Mouse (Mus musculus): Measurements from ENCODE around the gene Zfp106.

The Zfp106 gene

DNA sequence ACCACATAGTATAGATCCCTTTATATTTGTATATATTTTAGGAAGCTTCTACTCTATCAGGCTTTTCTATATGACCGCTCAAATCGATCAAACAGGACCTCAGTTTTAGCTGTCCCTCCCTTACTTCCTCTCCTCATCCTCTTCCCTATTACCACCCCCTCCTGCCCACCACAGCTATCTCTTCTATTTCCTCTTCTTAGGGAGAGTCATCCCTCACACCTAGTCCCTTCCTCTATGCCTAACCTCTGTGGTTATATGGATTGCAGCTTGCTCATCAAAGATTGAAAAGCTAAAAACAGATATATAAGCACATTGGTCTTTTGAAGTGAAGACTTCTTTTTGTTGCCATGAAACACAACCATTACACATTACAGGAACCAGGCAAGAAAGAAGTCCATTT, 18.9 kb downstream of the Zfp106 start:
- DNase-seq, result no peak

DNA sequence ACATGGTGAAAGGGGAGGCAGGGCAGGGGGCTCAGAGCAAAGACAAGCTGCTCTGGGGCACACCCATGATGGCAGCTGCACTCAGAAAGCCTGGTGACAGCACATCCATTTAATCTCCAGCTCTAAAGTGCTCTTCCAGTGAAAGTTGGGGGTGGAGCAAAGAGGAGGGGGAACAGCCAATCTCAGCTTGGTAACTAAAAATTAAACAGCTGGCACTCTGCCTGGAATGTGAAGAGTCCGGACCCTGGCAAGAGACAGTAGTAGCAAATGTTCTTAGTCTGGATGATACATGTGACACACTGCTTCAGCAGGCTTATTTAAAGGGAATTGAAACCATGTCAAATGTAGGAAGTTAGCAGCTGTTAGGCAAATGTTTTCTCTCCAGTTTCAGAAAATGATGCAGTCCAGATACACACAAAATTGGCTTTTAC, 23.9 kb downstream of the Zfp106 start:
- peak; percentile 95 for DNase-seq

DNA sequence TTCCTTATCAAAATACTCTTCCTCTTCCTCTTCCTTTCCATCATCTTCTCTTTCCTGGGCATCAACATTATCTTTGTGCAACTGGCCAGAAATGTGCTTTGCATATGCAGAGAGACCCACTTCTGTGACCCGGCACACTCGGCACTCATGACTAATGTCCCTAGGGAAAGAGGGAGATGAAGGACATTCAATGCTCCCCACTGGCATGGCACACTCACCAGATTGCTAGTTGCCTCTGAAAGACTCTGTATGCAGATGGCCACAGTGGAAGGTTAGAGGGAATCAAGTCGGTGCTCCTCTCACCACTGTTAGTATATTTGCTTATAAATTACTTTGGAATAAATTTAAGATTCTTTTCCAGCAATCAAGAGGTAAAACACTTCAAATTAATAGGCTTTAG, 24.3 kb downstream of the Zfp106 start:
- DNase-seq, result no peak

DNA sequence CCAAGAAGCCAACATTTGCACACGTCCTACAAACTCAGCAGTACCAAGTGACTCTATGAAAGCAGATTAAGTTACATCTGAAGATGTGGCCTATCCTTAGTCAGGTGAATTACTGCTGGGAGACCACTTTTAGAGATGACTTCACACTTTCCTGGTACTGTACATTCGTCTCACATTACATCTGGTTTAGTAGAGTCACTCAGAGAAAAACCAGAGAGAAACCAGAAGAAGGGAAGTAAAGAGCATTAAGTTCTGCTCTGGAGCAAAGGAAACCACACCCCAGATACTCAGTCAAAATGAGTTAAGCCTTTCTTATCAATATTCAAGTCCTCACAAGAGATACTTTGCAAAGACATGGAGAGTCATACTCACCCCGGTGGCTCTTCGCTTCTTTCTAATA, 32.4 kb downstream of the Zfp106 start:
- no peak for DNase-seq

DNA sequence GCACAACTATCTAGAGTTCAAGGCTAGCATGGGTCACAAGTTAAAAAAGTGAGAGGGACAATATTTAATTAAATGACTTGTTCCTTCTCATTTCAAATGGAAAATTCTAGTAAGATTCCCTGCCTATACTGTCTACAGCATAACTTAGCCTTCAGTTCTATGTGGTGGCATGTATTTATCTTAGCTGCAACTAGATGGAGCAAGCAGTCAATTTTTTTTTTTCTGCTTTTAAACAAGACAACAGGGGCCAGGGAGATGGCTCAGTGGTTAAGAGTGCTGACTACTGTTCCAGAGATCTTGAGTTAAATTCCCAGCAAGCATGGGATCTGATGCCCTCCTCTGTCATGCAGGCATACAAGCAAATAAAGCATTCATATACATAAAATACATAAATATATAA, 34.1 kb downstream of the Zfp106 start:
- no peak for DNase-seq

DNA sequence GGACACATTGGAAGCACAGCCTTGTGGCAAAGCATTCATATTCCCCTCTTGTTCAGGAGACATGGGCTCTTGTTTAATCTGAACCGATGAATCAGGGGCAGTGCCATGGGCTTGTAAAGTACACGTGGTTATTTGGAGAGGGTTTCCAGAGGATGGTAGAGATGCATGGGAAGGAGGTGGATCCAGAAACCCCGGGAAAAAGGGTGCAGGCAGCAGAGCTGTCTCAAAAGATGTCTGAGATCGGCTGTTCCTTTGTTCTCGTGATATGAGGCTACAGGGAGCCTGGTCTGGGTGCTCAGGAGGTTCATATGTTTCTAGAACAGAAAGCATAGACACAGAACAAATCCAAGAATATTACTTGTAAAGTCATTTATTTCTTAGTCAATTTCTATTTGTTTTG, 36.9 kb downstream of the Zfp106 start:
- no peak for DNase-seq

DNA sequence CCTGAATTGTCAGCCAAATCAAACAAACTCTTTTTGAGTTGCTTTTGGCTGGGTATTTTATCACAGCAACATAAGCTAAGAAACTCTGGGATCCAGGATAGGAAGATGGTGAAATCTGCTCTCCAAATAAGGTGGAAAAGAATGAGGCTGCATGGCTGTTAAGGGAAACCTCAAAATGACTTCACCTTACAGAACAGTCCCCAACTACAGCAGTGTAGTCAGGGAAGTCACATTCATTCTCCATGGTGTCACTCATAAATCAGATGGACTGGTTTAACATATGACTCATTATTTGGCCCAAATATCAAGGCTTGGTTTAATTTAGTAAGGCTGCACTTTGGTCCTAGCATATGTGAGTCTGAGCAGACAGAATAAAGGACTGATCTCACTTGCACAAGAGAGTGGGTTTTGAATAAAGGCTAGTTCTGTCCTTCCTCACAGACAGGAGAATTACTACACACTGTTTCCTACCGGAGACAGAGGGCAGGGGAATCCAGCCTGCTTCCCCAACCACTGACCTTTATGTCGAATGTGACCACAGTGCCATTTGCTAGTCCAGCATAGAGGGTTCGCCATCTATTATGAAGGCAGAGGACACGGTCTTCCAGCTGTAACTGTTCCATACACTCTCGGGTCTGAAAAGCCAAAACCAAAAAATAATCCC, 45.0 kb downstream of the Zfp106 start:
- peak; percentile 28 for DNase-seq

DNA sequence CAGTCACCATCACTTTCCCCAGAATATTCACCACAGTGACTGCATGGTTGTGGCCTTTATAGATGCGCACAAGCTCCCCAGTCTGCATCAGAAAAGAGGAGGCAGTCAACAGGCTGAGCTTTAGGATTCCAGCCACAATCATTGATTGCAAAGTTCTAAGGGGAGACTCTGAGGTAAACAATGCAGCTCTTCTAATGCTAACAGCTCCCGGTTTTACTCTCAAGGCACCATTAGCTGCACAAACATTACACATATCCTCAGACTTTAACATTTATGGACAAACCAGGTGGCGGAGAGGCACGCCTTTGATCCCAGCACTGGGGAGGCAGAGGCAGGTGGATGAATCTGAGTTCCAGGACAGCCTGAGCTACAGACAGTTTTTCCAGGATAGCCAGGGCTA, 49.5 kb downstream of the Zfp106 start:
- DNase-seq, result no peak

DNA sequence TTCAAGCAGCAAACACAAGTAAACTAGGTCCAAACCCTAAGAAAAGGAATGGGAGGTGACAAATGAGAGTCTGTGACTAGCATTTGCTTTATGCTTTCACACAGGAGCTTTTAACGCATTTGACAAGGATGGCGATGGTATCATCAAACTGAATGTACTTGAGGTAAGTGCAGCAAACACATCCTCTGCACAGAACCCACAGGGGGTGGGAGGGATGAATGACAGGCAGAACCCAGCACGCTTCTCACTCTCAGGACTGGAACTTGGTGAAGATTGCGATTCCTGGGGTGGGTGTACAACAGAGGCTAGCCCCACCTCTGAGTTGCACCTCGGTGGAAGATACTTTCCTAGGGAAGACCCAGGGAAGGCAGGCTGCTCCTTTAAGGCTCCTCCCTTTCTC, 59.7 kb downstream of the Zfp106 start:
- DNase-seq, result no peak

DNA sequence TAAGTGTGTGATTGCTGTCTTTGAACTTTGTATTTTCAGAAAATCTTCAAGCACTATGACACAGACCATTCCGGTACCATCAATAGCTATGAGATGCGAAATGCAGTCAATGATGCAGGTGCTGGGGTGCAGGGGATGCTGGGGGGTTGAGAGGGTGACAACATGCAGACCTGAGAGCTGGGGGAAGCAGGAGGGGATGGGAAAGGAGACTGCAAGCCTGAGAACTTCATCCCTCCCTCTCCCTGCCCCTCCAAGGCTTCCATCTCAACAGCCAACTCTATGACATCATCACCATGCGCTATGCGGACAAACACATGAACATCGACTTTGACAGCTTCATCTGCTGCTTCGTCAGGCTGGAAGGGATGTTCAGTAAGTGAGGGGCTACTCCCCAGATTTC, 60.5 kb downstream of the Zfp106 start:
- DNase-seq, result no peak

DNA sequence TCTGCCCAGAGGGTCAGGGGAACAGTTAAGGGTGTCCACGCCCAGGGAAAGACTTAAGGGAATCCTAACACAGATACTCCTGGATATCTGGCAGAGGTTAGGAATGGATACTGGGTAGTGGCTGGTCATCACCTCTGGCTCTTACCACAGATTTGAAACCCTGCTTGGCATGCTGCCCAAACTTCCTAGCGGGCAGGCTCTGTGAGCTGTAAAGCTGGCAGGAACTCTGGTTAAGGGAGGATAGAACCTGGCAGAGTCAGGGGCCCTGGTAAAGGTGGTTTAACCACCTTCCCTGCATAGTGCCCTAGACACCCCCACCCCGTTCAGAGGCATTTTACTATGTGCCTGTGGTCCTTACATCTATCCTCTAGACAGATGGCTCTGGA, 61.0 kb downstream of the Zfp106 start:
- DNase-seq, result no peak

DNA sequence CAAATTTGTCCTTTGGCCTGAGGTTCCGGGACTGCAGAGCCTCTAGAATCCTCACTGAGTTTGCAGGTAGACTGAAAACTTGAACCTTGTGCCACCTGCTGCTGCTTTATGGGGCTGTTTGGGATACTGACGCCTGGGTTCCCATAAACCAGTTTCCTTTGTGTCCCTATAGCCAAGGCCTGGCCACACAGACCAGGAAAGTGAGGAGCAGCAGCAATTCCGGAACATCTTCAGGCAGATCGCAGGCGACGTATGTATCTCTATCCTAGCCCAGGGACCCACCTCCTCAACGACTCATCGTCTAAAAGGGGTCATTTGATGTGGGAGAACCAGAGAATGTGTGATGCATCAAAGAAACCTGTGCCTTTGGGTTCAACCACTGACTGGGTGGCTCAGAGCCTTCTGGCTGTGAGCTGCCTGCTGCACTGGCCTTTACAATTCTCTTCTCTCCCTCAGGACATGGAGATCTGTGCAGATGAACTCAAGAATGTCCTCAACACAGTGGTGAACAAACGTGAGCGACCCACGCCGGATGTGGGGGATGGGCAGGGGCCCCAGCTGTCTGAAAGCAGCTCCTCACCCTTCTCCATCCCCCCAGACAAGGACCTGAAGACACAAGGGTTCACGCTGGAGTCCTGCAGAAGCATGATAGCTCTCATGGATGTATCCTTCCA, 61.6 kb downstream of the Zfp106 start:
- DNase-seq, result no peak

DNA sequence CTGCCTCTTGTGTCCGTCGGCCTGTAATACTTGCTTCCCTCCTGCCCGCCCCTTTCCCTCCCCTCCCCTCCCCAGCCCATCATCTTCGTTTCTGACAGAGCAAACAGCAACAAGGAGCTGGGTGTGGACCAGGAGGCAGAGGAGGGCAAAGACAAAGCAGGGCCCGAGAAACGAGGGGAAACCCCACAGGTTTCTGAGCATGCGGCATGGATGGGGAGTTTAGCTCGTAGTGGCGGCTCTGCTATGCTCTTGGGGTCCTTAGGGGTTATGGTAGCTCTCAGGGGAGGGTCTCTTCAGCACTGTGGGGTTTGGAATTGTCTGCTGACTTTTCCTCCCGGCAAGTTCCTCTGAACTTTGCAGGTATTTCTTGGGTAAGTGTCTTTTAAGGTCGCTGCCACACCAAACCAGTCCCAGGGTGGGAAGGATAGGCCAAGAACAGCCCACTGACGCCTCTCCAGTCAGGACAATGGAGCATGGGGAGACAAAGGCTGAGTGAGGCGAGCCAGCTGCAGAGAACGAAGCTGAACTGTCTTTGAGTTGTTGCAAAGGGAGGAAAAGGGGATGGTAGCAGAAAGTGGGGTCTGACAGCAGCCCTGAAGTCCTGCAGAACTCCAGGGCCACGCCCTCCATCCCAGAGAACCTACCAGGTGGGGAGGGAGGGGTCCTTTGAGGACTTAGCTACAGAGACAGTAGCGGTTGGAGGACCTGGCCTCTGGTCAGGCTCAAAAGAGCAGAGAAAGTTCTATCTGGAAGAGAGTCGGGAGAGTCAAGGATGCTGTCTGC, 62.3 kb downstream of the Zfp106 start:
- no peak for DNase-seq

DNA sequence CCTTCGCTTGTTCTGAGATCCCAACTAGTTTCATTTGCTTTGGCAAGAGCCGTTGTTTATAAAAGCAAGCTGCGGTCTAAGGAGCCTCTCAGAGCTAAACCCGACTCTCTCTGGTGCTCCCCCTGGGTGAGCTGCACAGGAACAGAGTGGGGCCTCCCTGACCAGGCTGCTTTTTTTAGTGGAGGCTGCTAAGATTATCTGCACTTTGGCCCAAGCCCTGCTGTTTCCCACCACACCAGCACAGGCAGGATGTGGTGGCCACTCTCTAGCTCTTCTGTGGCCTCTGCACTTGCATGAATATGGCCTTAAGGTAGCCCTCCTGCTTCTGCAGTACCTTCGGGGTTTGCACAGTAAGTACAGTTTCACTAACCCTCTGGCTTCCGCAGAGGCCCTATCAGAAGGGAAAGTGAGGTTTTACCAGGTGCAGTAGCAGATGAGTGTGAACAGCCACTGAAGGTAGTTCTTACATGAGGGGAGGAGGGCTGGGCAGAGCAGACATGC, 63.6 kb downstream of the Zfp106 start:
- peak; percentile 15 for DNase-seq

DNA sequence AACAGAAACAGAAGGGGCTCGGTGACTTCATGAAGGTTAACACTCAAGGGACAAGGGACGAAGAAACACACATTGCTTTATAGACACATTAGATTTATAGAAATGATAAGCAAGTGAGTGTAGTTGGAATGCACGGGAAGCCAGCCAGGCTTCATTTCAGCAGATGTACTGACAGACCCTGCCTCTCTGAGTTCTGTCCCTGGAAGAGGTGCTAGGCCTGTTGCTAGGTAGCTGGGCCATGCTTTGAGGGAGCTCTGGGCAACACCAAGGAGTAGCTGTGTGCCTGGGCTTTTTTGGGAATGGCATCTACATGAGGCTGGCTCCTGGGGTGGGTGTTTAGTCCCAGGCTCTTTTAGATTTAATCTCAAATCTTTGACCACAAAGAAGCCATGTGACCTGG, 67.1 kb downstream of the Zfp106 start:
- DNase-seq, result no peak

DNA sequence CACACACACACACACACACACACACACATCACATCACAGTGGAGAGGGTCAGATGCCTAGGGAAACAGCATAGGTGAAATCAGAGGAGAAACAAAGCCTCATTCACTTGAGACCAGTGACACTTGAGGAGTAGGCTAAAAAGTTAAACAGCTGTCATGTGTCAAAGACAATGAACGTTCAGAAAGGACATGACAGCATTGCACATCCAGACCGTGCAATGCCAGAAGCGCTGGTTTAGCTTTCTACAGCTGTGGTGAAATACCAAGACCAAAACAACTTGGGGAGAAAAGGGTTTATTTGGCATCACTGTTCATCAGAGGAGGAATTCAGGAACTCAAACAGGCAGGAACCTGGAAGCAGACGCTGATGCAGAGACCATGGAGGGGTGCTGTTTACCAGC, 70.4 kb downstream of the Zfp106 start:
- peak; percentile 7 for DNase-seq

DNA sequence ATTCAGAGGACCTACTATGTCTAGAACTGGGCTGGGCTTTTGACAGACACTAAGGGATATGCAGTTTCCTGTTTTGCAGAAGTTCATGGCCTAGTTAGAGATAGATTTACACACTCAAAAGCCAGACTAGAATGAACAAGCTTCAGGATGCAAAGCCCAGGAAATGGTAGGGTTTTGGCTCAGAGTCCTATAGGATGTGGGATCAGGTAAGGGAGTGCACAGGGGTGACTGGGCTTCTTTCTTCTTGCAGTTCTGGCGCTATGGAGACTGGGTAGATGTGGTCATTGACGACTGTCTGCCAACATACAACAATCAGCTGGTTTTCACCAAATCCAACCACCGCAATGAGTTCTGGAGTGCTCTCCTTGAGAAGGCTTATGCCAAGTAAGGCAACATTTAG, 79.4 kb downstream of the Zfp106 start:
- no peak for DNase-seq

DNA sequence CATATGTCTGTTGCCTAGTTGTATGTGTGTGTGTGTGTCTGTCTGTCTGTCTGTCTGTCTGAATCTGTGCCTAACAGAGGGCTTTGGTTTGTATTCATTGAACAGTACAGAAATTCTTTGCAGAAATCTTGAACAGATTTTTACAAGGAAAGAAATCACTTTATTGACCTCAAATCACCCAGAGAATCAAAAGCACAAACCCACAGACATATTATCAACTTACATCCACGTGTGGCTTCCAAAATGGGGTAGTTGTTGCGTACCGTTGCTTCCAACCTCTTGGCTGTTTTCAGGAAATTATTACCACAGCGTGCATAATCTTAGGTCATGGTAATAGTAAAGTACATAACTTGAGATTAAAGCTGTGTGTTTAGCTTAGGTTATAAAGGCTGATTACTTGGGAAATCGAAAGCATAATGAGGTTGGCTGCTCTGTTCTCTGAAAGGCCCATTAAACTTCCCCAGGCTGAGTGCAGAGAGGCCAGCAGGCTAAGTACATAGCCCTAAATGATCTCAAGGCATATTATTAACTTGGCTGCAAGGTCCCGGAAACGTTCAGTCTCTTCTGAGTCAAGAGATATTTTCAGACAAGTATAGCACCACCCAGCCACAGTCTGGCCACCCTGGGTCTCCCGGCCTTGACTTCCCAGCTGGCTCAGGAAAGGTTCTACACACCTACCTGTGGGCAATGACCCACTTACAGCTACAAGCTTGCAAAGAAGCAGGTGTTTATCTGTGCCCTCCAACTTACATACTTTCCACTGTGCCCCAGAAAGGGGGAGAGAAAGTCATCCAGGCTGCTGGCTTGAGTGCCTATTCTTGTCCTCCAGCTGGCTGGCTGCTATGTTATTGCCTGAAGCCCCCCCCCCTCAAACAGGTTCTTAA, 80.9 kb downstream of the Zfp106 start:
- peak; percentile 10 for DNase-seq

DNA sequence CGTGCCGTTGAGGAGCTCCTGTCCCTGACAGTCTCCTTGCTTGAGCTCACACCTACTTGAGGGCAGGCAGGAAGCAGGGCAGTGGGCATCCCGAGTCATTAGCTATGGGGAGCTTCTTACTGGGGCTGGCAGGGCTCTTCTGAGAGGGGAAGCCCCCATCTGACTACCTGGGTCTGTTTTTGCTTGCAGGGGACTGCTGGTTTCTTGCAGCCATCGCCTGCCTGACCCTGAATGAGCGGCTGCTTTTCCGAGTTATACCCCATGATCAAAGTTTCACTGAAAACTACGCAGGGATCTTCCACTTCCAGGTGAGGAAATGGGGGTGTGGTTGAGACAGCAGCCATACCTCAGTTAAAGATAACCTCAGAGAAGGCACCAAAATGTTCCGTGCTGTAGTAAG, 81.7 kb downstream of the Zfp106 start:
- DNase-seq, result no peak

DNA sequence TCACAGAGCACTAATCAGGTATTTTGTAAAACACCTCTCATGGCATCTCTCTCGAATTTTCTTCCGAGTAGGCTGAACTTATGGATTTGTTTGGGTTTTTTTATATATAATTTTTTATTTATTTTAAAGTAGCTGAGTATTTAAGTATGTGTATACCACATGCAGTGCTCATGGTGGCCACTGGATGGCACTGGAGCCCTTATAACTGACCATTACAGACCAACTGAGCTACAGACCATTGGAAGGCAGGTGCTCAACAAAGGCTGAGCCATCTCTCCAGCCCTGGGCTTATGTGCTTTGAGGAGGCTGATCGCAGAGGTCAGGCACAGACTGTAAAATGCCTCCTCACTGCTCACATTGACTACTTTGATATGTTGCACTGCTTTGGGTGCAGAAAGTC, 85.0 kb downstream of the Zfp106 start:
- DNase-seq, result peak; percentile 91

DNA sequence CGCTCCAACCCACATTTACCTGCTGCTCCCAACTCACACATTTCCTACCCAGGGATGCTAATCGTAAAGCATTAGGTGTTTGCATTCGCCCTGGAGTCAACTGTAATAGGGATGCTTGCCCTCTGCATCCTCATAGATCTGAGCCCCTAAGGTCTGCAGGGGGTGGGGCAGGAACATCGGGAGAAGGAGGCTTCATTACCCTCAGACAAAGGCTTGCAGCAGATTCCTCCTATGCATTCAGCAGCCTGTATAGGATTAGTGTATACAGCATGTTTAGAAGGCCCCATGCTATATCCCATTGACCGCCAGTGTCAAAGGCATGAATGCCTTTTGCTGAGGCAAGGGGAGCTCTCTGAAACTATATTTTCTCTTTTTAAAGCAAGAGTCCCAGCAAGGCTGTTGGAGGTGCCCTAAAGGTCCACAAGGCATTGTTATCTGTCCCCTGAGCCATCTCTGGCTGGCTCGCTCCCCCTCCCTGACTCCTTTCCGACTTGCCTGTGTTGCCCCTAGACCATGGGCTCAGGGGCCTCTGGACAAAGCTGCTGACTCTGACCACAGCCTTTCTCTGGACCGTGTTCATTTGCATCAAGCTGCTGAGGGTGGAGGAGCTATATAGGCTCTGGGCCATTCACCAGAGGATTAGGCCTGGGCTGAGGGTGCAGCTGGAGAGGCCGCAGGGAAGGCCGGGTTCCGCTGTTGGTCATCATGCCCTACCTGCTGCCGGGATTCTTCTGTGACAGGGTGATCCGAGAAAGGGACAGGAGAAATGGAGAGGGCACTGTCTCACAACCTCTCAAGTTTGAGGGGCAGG, 87.2 kb downstream of the Zfp106 start:
- no peak for DNase-seq

DNA sequence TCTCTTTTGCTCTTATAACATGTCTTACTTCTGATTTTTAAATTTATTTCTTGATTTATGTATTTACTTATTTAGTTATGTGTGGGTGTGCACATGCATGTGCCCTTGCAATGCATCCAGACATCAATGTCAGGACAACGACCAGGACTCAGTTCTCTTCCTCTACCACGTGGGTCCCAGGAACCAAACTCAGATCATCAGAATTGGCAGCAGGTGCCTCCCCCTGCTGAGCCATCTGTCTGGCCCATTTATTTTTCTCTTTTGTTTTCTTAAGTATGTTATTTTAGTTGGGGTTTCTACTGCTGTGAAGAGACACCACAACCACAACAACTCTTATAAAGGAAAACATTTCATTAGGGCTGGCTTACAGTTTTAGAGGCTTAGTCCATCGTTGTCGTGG, 92.8 kb downstream of the Zfp106 start:
- DNase-seq, result no peak

Measured in lung, postnatal 36 days (tissue).